Mouse (Mus musculus) kidney, embryonic 16.5 days (tissue): ENCODE measurements around the gene Tm4sf19. TPM values are rescaled to one million over a fixed set of nuclear protein-coding genes. Genes with fewer than 3 reads are reported as not detected.
"Not testable (repeated sequence)": the region's sequence is repeated elsewhere in the genome, so short reads cannot be mapped to it uniquely, and the experiment has no call there.

Experiments
- ATAC-seq: fragments of 200-750 bp; cut with Nextera tagmentation; 2 replicates; pipeline ENCODE4 v1.8.0; 2017; ENCODE audit warnings: moderate TSS enrichment; ENCODE audit not compliant: low FRiP score, low TSS enrichment
- H3K27ac ChIP-seq: fragments of 300-500 bp; sonication (generic); 2 replicates; pipeline ENCODE4 v1.5.1; 2014; ENCODE audit warnings: low read length
- H3K27me3 ChIP-seq: fragments of 300-500 bp; sonication (generic); 2 replicates; pipeline ENCODE4 v1.6.1; 2014; ENCODE audit warnings: low read length, control low read depth, mixed read lengths; ENCODE audit not compliant: insufficient read depth
- H3K36me3 ChIP-seq: fragments of 300-500 bp; sonication (generic); 2 replicates; pipeline ENCODE4 v1.6.1; 2014; ENCODE audit warnings: low read length, control low read depth, mixed read lengths; ENCODE audit not compliant: insufficient read depth
- H3K4me1 ChIP-seq: fragments of 300-500 bp; sonication (generic); 2 replicates; pipeline ENCODE4 v1.6.1; 2014; ENCODE audit warnings: low read length, control low read depth, mixed read lengths; ENCODE audit not compliant: insufficient read depth
- H3K4me2 ChIP-seq: fragments of 300-500 bp; sonication (generic); replicated peaks from 2 replicates; pipeline ENCODE4 v1.6.1; 2014; ENCODE audit warnings: low read depth, low read length
- H3K4me3 ChIP-seq: fragments of 300-500 bp; sonication (generic); 2 replicates; pipeline ENCODE4 v1.5.1; 2014; ENCODE audit warnings: mild to moderate bottlenecking, low read length
- H3K9ac ChIP-seq: fragments of 300-500 bp; sonication (generic); replicated peaks from 2 replicates; pipeline ENCODE4 v1.6.1; 2014; ENCODE audit warnings: low read length
- H3K9me3 ChIP-seq: fragments of 300-500 bp; sonication (generic); 2 replicates; pipeline ENCODE4 v1.6.1; 2016; ENCODE audit warnings: low read length, control low read depth
- WGBS: fragments of 180-500 bp; shearing (Covaris S2); extraction: QIAGEN DNeasy Blood & Tissue Kit; methylation state at CpG from one replicate; pipeline ENCODE4 v1.1.7; 2014; 5-methylcytosine and 5-hydroxymethylcytosine counted together
- polyA plus RNA-seq: library from polyadenylated mRNA; unstranded; fragments of >200 nt; fragmentation: Nextera tagmentation; extraction: Ambion mirVana; gene quantifications from 2 replicates; pipeline ENCODE4 v1.2.1, GENCODE M21; 2015

Gene Tm4sf19
- polyA plus RNA-seq, 1 experiment from 2014 or later = not detected

DNA sequence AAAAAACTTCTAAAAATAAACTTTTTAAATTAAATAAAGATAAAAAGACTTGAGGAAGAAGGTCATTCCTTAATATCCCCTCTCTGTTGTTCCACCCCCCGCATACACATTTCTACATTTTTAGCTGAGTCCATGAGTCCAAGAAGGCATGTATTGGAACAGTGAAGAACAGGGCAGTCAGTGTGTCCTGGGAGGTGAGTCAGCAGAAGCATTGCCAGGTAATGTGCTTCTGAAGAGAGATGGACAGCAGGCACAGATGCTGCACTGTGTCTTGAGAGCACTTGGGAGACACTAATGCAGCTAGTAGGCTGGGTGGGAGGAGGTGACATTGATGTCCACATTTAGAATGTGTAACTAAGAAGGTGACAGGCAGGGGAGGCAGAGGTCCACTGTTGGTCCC lies 37.0 kb downstream of the Tm4sf19 start:
- Histone ChIP-seq H3K4me2 (no peak overlapping the region), H3K4me1 (0 out of 2 replicates have a peak, but pooled peaks cover 2% of the 10 kb centered on the region), H3K36me3 (peaks cover 4% of the 10 kb centered on the region; the same call in 1 of the 2 replicates), H3K27me3 (no peaks in the 10 kb centered on the region), H3K27ac (no peak overlapping the region), H3K4me3 (no peak overlapping the region), H3K9ac (no peak overlapping the region), H3K9me3 (no peaks in the 10 kb centered on the region)
- no peak for ATAC-seq
- 97% methylated on average over 1 of the region's 1 CpGs for whole genome bisulfite sequencing

DNA sequence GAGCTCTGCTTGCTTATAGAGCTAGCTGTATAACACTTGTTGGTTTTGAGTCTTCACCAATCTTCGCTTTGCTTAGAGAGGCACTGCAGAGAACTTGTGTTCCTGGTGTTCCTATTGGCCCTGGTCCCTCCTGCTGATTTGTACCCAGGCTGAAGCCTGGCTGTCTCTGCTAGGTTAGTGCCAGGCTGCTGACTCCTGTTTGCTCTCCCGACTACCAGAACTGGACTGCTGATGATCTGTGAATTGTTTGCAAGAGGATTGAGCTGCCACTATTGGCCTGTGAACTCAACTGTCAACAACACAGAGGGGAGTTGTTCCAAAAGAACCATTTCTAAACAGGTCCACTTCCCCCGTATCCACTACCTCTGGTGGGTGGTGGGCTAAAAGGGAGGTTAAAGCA lies 41.1 kb downstream of the Tm4sf19 start:
- Histone ChIP-seq H3K9me3 (no peaks in the 10 kb centered on the region), H3K4me3 (no peak overlapping the region), H3K4me1 (0 out of 2 replicates have a peak, but pooled peaks cover 2% of the 10 kb centered on the region), H3K4me2 (no peak overlapping the region), H3K9ac (no peak overlapping the region), H3K27ac (no peak overlapping the region), H3K36me3 (peaks cover 4% of the 10 kb centered on the region; the same call in 1 of the 2 replicates), H3K27me3 (no peaks in the 10 kb centered on the region)
- ATAC-seq = no peak
- 87% methylated on average over 3 of the region's 3 CpGs for WGBS

DNA sequence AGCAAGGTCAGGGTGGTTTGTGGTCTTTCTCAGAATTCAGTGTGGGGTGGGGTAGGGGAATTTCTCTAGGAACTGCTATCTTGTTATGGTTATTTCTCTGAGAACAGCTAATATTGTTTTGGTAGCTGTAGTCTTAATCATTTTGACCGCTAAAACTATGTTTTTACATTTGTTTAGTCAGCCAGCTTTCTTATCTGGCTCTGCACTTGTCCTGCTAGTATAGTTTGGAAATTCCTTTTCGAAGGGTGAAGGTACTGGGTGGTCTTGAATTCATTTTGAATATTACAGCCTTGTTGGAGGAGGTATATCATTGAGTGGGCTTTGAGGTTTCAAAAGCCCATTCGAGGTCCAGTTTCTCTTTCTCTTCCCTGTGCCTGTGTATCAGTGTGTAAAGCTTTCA lies 44.3 kb downstream of the Tm4sf19 start:
- H3K27me3 ChIP-seq, H3K4me2 ChIP-seq, H3K9me3 ChIP-seq, H3K4me3 ChIP-seq, H3K36me3 ChIP-seq, H3K4me1 ChIP-seq, H3K27ac ChIP-seq, H3K9ac ChIP-seq, ATAC-seq: not testable (repeated sequence)
- 88% methylated on average over 3 of the region's 3 CpGs for WGBS

- no peak for ATAC-seq
- Histone ChIP-seq H3K9ac (no peak overlapping the region), H3K4me1 (no peaks in the 10 kb centered on the region), H3K36me3 (peaks cover 4% of the 10 kb centered on the region; the same call in 1 of the 2 replicates), H3K27me3 (no peaks in the 10 kb centered on the region), H3K27ac (no peak overlapping the region), H3K9me3 (no peaks in the 10 kb centered on the region), H3K4me2 (no peak overlapping the region), H3K4me3 (no peak overlapping the region)
- 91% methylated on average over 1 of the region's 1 CpGs for WGBS
These were observed 45.3 kb downstream of the Tm4sf19 start for GRCm38 (mm10) chr16:32445558-32445957.

DNA sequence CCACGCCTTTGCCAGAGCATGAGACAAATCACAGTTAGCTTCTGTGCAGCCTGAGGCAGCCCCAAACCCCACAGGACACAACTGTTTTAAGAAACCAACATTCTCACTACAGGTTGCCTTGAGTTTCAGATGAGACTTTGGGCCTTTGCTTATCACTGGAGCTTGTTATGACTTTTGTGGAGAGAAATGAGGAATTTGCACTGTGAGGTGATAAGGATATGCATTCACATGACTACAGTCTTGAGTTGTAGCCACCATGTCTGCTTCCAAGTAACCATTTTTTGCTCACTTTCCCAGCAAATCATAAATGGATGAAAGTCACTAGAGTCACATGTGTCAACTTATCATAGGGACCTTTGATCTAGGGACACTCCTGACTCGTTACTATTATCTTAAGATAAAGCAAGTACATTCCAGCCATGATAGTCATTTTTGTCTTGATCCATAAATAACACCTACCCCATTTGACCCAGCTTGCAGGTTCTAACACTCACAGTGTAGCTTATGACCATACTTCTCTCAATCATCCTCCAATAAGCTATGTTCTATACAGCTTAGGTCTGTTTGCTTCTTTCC lies 46.3 kb downstream of the Tm4sf19 start:
- H3K9ac ChIP-seq = no peak overlapping the region
- no peaks in the 10 kb centered on the region for H3K36me3 ChIP-seq
- H3K4me3 ChIP-seq = no peak overlapping the region
- no peak overlapping the region for H3K27ac ChIP-seq
- H3K4me1 ChIP-seq = no peaks in the 10 kb centered on the region
- ATAC-seq = no peak
- 78% methylated on average over 2 of the region's 2 CpGs for WGBS
- no peak overlapping the region for H3K4me2 ChIP-seq
- no peaks in the 10 kb centered on the region for H3K27me3 ChIP-seq
- H3K9me3 ChIP-seq = no peaks in the 10 kb centered on the region

- no peak overlapping the region for H3K27ac ChIP-seq
- H3K4me1 ChIP-seq = no peaks in the 10 kb centered on the region
- no peak overlapping the region for H3K4me3 ChIP-seq
- no peak overlapping the region for H3K4me2 ChIP-seq
- WGBS = 85% methylated on average over 3 of the region's 3 CpGs
- 0 out of 2 replicates have a peak, but pooled peaks cover 8% of the 10 kb centered on the region for H3K36me3 ChIP-seq
- H3K9ac ChIP-seq = no peak overlapping the region
- H3K9me3 ChIP-seq = no peaks in the 10 kb centered on the region
- no peaks in the 10 kb centered on the region for H3K27me3 ChIP-seq
- no peak for ATAC-seq
These were observed 49.4 kb downstream of the Tm4sf19 start for GRCm38 (mm10) chr16:32449665-32450064.

DNA sequence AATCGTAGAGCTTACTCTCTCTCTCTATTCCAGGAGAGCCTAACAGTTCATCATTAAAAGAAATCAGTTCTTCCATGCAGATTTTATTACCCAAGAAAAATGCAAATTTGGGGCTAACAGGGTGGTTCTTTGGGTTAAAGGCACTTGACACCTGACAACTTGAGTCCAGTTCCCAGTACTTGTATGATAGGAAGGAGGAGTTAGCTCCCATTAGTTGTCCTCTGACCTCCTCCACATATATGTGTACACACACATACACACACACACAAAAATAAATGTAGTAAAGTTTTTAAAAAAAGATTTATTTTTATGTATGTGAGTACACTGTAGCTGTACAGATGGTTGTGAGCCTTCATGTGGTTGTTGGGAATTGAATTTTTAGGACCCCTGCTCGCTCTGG lies 49.8 kb downstream of the Tm4sf19 start:
- no peak for ATAC-seq
- WGBS = 92% methylated on average over 2 of the region's 2 CpGs
- Histone ChIP-seq H3K9me3 (no peaks in the 10 kb centered on the region), H3K27me3 (no peaks in the 10 kb centered on the region), H3K4me2 (no peak overlapping the region), H3K27ac (no peak overlapping the region), H3K4me1 (no peaks in the 10 kb centered on the region), H3K9ac (no peak overlapping the region), H3K36me3 (0 out of 2 replicates have a peak, but pooled peaks cover 8% of the 10 kb centered on the region), H3K4me3 (no peak overlapping the region)

GRCm38 (mm10) chr16:32453102-32453501 lies 52.8 kb downstream of the Tm4sf19 start:
- Histone ChIP-seq H3K27me3 (no peaks in the 10 kb centered on the region), H3K27ac (no peak overlapping the region)
- ATAC-seq = no peak

GRCm38 (mm10) chr16:32454646-32455045 lies 54.3 kb downstream of the Tm4sf19 start:
- no peak overlapping the region for H3K4me2 ChIP-seq
- peaks cover 17% of the 10 kb centered on the region; the same call in 1 of the 2 replicates for H3K36me3 ChIP-seq
- no peak overlapping the region for H3K9ac ChIP-seq
- no peak overlapping the region for H3K4me3 ChIP-seq
- WGBS = 87% methylated on average over 5 of the region's 5 CpGs
- H3K27ac ChIP-seq = no peak overlapping the region
- no peaks in the 10 kb centered on the region for H3K9me3 ChIP-seq
- no peaks in the 10 kb centered on the region for H3K27me3 ChIP-seq
- H3K4me1 ChIP-seq = no peaks in the 10 kb centered on the region
- ATAC-seq = no peak

More at GRCm38 (mm10) chr16:32453102-32453501, 52.8 kb downstream of the Tm4sf19 start:
- no peak overlapping the region for H3K4me2 ChIP-seq
- WGBS = 89% methylated on average over 8 of the region's 8 CpGs
- H3K4me1 ChIP-seq = no peaks in the 10 kb centered on the region
- peaks cover 17% of the 10 kb centered on the region; the same call in 1 of the 2 replicates for H3K36me3 ChIP-seq
- H3K9me3 ChIP-seq = no peaks in the 10 kb centered on the region
- H3K9ac ChIP-seq = no peak overlapping the region
- H3K4me3 ChIP-seq = no peak overlapping the region

DNA sequence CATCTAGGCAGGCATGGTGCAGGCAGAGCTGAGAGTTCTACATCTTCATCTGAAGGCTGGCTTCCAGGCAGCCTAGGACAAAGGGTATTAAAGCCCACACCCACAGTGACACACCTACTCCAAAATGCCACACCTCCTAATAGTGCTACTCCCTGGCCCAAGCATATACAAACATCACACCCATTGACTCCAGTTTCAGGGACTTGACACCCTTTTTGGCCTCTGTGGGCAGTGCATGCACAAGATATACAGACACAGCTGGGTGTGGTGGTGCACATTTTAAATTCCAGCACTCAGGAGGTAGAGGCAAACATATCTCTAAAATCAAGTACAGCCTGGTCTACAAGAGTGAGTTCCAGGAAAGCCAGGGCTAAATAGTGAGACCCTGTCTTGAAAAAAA lies 55.8 kb downstream of the Tm4sf19 start:
- peaks cover 17% of the 10 kb centered on the region; the same call in 1 of the 2 replicates for H3K36me3 ChIP-seq
- H3K4me1 ChIP-seq = no peaks in the 10 kb centered on the region
- ATAC-seq = no peak
- H3K9ac ChIP-seq = no peak overlapping the region
- no peaks in the 10 kb centered on the region for H3K9me3 ChIP-seq
- no peak overlapping the region for H3K4me3 ChIP-seq
- H3K27me3 ChIP-seq = no peaks in the 10 kb centered on the region
- H3K4me2 ChIP-seq = no peak overlapping the region
- H3K27ac ChIP-seq = no peak overlapping the region
